Comparison of ENCODE assay signal across 23 mouse cellular contexts in genomic region chr14:22530706-22531105, GRCm38 (mm10).
DNase-seq lines count a peak whose midpoint lies in the region; ATAC-seq and TF ChIP-seq lines count a peak whose summit lies in the region.
"Had no signal": no experiment of that assay in that cellular context is flagged by ENCODE, and none has a peak within 500 bp of the region (broad histone marks: within the 10 kb centered on the region; RNA-seq: fewer than 3 reads in every experiment).

No protein-coding gene starts in this region.

- H3K9me3 ChIP-seq in midbrain, embryonic 11.5 days (ENCODE audit: control insufficient read depth, low read length) = no peaks in the 10 kb centered on the region
- H3K9me3 ChIP-seq in midbrain, postnatal 0 days (ENCODE audit: low read length) = no peaks in the 10 kb centered on the region

- no peak overlapping the region for H3K4me2 ChIP-seq in midbrain, embryonic 11.5 days
- H3K4me2 ChIP-seq in midbrain, postnatal 0 days (ENCODE audit: low read depth, low read length, poor library complexity, severe bottlenecking) = no peak overlapping the region

- H3K27me3 ChIP-seq in midbrain, embryonic 11.5 days (ENCODE audit: control insufficient read depth, insufficient read depth, low read length) = no peaks in the 10 kb centered on the region
- no peaks in the 10 kb centered on the region for H3K27me3 ChIP-seq in midbrain, postnatal 0 days (ENCODE audit: insufficient read depth, low read length)
- H3K27me3 ChIP-seq: CH12.LX had no signal

- DNase-seq in adrenal gland, adult 2 months = peak; percentile 36
- DNase-seq in adrenal gland, postnatal 10 days = no peak
- DNase-seq in adrenal gland, adult 8-10 months = peak; percentile 30
- DNase-seq in adrenal gland, postnatal 25 days = no peak
- peak; percentile 75 for DNase-seq in midbrain, embryonic 11.5 days (ENCODE audit: low spot score, missing footprints)
- no peak for DNase-seq in midbrain, postnatal 0 days (ENCODE audit: low spot score)
- DNase-seq in MN1 (ENCODE audit: low spot score) = peak; percentile 8
- no peak for DNase-seq in heart, postnatal 36 days
- DNase-seq: adrenal gland, postnatal 14 days; adrenal gland, postnatal 36 days; B cell, adult 2 months; cerebellum, adult 11 months; cerebellum, adult 11-12 months; cerebellum, adult 18-20 months; cerebellum, adult 2 months; cerebellum, adult 8-10 months; cerebellum, adult 9-10 months; cerebellum, adult 9-11 months had no signal

- WGBS in midbrain, embryonic 11.5 days = 88% methylated on average over 3 of the region's 3 CpGs
- WGBS in midbrain, postnatal 0 days = 78% methylated on average over 3 of the region's 3 CpGs

- no peak overlapping the region for H3K27ac ChIP-seq in midbrain, embryonic 11.5 days (ENCODE audit: low read depth, low read length)
- H3K27ac ChIP-seq in midbrain, postnatal 0 days (ENCODE audit: low read depth, low read length) = no peak overlapping the region

- H3K4me3 ChIP-seq in midbrain, embryonic 11.5 days (ENCODE audit: low read depth, low read length) = no peak overlapping the region
- no peak overlapping the region for H3K4me3 ChIP-seq in midbrain, postnatal 0 days (ENCODE audit: low read depth, low read length)

- intact Hi-C loops in heart, postnatal 36 days (cut with DNase I) = no loop called here

- H3K4me1 ChIP-seq in midbrain, embryonic 11.5 days (ENCODE audit: control insufficient read depth, insufficient read depth, low read length) = no peaks in the 10 kb centered on the region
- H3K4me1 ChIP-seq in midbrain, postnatal 0 days (ENCODE audit: insufficient read depth, low read length) = no peaks in the 10 kb centered on the region

- TF ChIP-seq CTCF in midbrain, postnatal 0 days (IDR thresholded peaks at IDR 0.05) = no peak

- H3K36me3 ChIP-seq in midbrain, embryonic 11.5 days (ENCODE audit: control insufficient read depth, insufficient read depth, low read length) = no peaks in the 10 kb centered on the region
- no peaks in the 10 kb centered on the region for H3K36me3 ChIP-seq in midbrain, postnatal 0 days (ENCODE audit: insufficient read depth, low read length)
- H3K36me3 ChIP-seq: G1E had no signal

- no peak for ATAC-seq in midbrain, embryonic 11.5 days (ENCODE audit: low FRiP score)
- no peak for ATAC-seq in midbrain, postnatal 0 days (ENCODE audit: low FRiP score)
- ATAC-seq: activated CD4-positive, CD25-positive, alpha-beta regulatory T cell, adult 4 months; CD4-positive, CD25-positive, alpha-beta regulatory T cell, adult 4 months; Patski had no signal

- H3K9ac ChIP-seq in midbrain, embryonic 11.5 days (ENCODE audit: low read length) = no peak overlapping the region
- H3K9ac ChIP-seq in midbrain, postnatal 0 days (replicated peaks; ENCODE audit: low read length, poor library complexity, severe bottlenecking) = no peak overlapping the region

Comparison
In these comparisons a context has a peak if more than half of its experiments do, and no peak if none do; other contexts are left out.
1. DNase-seq: peak in adrenal gland, adult 2 months (single experiment), adrenal gland, adult 8-10 months (single experiment), midbrain, embryonic 11.5 days (single experiment) and MN1 (single experiment); none in adrenal gland, postnatal 10 days (single experiment), adrenal gland, postnatal 25 days (single experiment), midbrain, postnatal 0 days (single experiment) and heart, postnatal 36 days (0 of 2).